Mouse (Mus musculus) adrenal gland, adult 10 weeks (tissue): ENCODE results near the gene Adgb. TPM values are rescaled to one million over a fixed set of nuclear protein-coding genes. Genes with fewer than 3 reads are reported as not detected.

Source experiments
- polyA plus RNA-seq: library from polyadenylated mRNA; stranded (reverse); fragments of 350-450 nt; fragmentation: Illumina TruSeq; extraction: RNeasy Lipid Tissue Mini Kit (QIAGEN cat#74804); gene quantifications from one replicate; pipeline ENCODE4 v1.2.3, GENCODE M21; 2014; ENCODE audit warnings: low read depth, low replicate concordance

Adgb gene
- polyA plus RNA-seq = 0.47 TPM

GRCm38 (mm10) chr10:10471961-10472610 lies at the start of gene Adgb:
Gene Adgb, minus strand, starts transcription at chr10:10472326.

Other genes starting within 250 kb of the Adgb start
- gene Rab32, start 85.9 kb upstream of the Adgb start, polyA plus RNA-seq = 17.1 TPM
- gene Gm10944, start 209.0 kb upstream of the Adgb start, polyA plus RNA-seq = not detected